Mouse (Mus musculus): ENCODE data around the gene Smim1. TPM values are rescaled to one million over a fixed set of nuclear protein-coding genes. Genes with fewer than 3 reads are reported as not detected.
A peak's percentile ranks its signal among the peaks of the same experiment; 100 is the strongest.

Gene Smim1
- 10 to 100 TPM; 28.6 to 32.6 TPM for total RNA-seq (2021)
- long read RNA-seq, experiment 1, transcript Smim1-210 (4 exons, 707 nt), result major isoform, 12 of 32 reads
- long read RNA-seq, experiment 1, partial matches to known transcripts, result 2 of 32 reads
- long read RNA-seq, experiment 1, other reads (novel, unspliced or antisense), result 15 of 32 reads
- long read RNA-seq, experiment 2, transcript Smim1-210 (4 exons, 707 nt), result major isoform, 5 of 17 reads
- long read RNA-seq, experiment 2, partial matches to known transcripts, result 1 of 17 reads
- long read RNA-seq, experiment 2, other reads (novel, unspliced or antisense), result 9 of 17 reads

DNA sequence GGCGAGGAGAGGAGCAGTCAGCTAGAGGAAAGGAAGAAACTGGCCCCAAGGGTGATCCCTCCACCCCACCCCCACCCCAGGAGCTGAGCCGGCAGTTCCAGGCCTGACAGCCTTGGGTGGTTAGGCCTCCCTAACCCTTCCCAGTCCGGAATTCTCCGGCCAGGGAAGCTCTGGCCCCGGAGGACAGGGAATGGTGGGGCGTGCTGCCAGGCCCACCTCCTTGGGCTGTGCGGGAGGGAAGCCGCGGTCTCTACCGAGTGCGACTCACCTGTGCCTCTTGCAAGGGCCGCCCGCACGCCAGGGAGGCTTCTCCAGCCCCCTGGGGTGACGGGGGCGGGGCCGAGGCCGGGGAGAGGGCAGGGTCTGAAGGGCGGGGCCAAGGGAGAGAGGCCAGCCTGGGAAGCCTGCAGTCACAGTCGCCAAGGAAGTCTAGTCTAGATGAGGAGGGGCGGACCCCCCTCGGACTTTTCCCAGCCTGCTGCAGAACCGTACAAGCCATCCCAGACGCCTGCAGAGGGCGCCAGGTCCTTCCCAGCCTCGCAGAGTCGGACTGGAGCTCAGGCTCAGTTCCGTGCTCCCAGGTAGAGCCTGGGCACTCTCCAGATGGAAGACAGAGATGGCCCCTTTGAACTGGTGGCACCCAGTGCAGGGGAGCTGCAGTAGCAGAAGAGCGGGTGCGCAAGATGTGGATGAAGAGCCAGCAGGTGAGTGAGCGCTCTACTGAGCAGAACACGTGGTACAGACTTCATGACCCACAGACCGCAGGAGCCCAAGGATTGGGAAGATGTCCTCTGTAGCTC lies at the start of gene Smim1:
Smim1 (minus strand) TSS at position 590 of the 800 bp plus-strand sequence.
- DNase-seq, result peak; percentile 82

DNA sequence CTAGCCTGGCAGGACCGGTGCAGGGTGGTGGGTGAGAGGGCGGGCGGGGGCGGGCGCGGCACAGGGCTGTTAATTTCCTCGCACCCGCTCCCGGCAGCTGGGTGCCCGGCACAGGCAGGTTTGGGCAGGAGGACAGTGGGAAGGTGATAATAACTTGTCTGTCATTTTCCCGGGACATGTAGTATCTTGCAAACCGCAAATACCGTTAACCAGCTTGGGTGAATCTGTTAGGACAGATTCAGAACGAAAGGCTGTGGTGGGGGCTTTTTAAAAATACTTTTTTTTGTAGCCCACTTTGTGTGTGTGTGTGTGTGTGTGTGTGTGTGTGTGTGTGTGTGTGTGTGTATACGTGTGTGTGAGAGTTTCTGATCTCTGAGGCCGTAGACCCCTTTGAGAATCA lies 45.9 kb upstream of the Smim1 start:
- DNase-seq, result no peak

DNA sequence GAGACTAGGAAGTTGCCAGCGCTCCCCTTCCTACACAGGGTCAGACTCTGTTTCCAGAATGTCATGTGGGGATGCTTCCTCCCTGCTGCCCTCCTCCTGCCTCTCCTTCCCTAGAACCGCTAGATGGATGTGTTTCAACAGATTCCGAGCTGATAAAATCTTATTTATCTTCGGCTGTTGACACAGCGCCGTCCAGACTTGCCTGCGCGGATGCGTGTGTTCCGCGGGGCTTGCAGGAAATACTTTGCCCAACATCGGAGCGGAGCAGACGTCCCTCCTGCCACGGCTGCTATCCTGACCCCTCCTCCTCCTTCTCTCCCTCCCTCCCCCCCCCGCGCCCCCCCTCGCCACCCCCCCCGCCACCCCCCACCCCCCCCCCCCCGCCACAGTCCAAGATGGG lies 45.5 kb upstream of the Smim1 start:
- no peak for DNase-seq

DNA sequence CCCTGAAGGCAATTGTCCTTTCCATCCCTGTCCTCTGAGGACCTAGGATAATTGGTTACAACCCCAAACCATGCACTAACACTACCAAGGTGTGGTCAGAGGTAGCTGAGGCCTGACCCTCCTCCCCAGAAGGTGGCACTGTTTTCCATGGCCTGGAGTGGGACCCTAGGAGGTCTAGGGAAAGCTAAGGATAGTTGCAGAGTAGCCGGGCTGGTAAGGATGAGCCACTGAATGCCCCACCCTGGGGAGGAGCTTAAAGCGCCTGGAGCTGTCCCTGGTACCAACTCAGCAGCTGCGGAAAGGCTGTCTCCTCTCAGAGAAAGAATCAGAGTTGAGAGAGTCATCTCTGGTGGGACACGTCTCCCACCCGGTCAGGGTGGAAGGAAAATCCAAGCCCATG lies 44.9 kb upstream of the Smim1 start:
- peak; percentile 73 for DNase-seq

DNA sequence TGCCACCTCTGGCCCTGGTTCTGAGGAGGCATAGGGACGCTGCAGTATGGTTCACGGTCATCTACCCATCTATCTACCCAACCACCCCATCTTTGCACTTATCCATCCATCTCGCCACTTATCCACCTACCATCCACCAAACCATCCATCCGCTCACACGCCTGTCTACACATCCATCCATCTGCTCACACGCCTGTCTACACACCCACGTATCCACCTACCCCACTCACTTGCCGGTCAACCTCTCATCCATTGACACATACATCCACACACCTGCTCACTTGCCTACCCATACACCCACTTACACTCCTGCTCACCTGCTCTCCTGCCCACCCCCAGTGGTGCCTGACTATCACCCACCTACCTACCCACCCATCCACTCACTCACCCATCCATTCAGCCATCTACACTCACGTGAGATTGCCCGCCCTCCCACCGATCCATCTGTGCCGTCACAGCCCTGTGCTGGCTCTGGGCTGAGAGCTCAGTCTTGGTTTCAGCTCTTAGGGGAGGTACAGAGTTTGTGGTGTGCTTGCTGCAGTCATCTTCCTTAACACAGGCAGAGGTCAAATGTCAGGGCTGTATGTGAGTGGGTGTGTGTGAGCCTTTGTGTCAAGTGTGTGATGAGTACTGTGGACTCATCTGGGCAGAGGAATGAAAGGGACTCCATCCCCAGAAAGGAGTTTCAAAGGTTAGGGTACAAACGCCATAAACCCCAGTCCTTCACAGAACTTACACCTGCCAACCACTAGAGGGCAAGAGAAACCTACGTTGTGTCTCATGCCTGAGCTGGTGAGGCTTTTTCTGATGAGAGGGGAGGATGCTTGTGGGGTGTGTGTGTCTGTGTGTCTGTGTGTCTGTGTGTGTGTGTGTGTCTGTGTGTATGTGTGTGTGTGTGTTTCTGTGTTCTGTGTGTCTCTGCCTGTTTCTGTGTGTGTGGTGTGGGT lies 39.1 kb upstream of the Smim1 start:
- peak; percentile 29 for DNase-seq

DNA sequence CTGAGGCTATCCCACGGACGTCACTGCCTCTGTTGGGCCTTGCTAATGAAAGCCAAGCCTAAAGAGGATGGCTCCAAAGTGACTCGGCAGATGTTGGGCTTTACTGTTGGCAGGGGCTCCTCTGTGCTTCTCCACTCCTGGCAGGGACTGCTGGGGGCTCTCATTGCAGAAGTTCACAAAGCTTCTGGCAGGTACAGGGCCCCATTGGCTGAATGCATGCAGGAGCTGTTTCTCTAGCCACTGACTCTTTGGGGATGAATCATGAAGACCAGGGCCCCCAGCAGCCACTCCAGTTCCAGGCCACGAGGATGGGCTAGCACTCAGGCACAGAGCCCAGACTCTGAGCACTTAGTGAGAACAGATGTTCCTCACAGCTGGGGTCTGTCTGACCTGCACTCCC lies 31.7 kb upstream of the Smim1 start:
- DNase-seq, result no peak

DNA sequence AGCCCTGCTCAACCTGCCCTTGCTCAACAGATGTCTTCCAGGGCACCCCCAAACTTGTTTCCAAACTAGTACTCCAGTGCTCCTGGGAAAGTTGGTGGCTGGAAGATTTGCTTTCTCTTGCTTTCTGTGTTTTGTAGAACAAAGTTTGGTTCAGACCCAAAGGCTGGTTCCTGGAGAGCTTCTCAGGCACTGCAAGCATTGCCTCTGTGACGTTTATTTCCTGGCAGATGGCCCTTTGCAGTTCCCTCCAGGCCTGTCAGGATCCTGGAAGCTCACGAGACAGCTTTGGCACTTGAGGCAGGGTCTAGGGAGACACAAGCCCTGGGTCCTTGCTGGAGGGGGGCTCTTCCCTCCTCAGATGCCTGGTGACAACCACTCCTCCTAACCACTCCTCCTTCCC lies 30.6 kb upstream of the Smim1 start:
- DNase-seq, result peak; percentile 55

DNA sequence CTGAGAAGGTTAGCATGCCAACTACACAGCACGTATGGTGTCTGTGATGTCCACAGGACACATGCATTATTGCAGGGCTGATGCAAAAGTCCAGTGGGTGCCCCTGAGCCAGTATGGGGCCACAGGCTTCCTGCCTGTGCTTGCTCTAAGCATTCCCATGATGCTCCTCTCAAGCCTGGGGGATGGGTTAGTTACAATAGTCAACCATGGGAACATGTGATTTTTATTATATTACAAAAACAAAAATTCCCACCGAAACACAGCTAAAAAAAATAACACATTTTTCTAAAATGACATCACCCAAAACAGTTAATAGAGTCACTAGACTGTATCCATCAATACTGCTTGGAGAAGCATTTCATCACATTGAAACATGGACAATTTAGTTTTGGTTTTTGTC lies 30.0 kb upstream of the Smim1 start:
- no peak for DNase-seq

DNA sequence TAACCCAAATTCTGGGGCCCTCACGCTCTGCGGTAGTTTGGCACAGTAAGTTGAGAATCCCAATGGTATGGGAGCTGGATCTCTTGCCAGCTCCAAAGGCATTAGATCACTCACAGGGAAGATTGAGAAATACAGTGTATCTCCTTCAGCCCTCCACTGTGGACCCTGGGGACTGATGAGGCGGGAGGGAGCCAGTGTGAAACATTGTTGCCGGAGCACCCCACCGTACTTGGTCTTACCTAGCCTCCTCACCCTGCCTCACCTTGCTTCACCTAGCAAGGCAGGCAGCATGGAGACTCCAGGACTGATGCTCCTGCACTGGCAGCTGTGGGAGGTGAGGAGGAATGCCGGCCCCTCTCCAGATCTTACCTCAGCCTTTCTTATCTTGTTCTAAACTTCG lies 29.5 kb upstream of the Smim1 start:
- DNase-seq, result peak; percentile 14

DNA sequence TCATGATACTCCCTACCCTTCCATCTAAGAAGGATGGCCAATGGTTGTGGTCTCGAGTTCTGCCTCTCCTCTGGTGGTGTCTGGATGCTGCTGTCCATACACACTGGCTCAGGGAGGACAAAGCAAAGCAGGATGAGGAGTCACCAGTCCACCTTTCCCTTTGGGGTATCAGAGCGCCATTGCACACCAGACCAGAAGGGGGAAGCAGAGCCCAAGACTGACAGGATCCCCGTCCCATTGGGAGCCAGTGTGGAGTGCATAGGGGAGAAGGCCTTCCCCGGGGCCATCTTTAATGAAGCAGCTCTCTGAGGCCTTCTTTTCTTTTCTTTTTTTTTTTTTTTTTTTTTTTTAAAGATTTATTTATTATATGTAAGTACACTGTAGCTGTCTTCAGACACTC lies 27.0 kb upstream of the Smim1 start:
- no peak for DNase-seq

DNA sequence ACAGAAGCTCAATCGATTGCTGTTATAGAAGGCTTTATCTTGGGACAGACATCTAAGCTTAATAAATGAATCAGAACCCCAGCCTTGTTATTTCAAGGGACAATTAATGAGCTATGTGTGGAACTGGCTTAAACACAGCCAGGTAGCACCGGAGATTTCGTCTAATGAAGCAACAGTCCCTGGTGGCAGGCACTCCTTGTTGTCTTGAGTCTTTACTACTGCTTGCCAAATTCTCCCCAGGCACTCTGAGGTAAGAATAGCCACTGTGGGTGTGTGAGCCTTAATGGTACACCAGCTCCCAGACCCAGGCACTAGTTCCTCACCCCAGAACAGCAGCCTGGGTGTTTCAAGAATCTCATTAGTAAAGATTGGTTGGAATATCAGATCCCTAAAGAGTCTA lies 25.4 kb upstream of the Smim1 start:
- no peak for DNase-seq

DNA sequence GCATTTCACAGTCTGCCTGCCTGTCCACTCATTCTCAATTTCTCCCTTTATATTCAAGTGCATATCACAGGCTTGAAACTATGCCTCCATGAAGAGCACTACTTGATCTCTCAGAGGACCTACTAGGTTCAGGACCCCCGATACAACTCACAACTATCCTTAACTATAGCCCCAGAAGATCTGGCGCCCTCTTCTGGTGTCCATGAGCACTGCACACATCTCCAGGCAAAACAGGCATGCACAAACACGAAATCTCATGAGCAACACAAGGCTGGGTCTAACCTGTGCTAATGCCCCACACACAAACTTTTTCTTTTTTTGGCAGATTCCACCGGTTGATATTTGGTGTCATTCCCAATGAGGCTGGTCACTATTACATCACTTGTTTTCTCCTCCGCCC lies 19.8 kb upstream of the Smim1 start:
- no peak for DNase-seq

DNA sequence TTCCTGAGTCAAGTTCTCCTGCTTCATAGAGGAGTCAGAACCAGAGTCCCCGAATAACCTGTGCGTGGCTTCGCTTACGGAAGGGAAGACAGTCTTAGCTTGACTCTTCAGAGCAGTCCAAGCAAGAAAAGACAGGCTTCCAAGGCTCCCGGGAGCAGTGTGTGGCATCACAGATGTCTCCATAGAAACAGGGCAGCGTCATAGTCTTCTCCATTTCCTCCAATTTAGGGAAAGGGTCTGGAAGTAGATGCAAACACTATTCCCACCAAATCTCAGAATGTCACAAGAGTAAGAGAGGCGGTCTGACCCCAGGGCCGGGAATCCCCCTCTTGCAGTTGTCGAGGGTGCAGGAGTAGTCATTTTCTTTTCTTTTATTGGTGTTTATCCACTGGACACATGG lies 16.5 kb upstream of the Smim1 start, which contains the start of gene Ccdc27:
Ccdc27 (minus strand) TSS at position 101 of the 400 bp plus-strand sequence.
- DNase-seq, result no peak

DNA sequence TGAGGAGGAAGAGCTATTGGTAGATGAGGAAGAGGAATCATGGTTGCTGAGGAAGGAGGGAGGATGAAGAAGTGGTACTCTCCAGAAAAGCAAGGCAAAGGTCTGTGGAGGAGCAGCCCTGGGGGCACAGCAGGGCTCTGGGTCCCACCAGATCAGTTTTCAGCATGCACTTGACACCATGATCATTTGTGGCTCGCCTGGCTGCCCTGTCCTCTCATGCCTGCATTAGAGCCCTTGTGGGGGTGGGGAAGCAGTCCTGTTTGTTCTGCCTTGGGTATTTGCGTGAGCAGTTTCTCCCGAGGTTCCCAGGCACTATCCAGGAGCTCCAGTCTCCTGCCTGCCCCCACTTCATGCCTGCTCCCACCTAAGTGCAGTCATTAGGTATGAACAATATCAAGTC lies 11.1 kb upstream of the Smim1 start:
- DNase-seq, result no peak

DNA sequence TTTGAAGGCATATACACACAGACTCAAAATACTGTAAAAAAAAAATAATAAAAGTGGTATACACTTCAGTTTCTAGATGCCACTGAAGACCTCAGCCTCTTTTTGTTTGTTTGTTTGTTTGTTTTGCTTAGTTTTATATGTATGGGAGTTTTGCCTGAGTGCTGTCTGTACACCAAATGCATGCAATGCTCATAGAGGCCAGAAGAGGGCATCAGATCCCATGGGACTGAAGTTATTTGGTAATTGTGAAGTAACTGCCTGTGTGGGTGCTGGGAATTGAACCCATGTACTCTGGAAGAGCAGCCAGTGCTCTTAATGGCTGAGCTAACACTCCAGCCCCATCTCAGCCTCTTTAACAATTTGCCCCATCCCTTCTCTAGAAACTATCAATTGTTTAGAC lies 2.6 kb upstream of the Smim1 start:
- no peak for DNase-seq

DNA sequence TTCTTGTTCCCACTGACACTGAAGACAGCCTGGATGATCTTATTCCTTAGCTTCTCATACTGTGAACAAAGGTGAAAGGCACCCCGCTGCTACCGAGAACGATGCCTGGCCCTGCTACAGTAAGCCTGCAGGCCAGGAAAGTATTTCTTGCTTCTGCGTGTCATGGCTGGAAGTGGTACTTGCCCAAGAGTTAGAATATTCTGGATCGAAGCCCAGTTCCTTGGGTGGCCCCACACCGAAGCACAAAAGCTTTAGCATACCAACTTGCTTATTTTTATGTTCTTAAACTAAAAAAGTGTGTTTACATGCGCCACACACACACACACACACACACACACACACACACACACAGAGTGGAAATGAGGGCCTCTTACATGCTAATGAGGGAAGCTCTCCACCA lies 2.0 kb upstream of the Smim1 start:
- DNase-seq, result no peak

DNA sequence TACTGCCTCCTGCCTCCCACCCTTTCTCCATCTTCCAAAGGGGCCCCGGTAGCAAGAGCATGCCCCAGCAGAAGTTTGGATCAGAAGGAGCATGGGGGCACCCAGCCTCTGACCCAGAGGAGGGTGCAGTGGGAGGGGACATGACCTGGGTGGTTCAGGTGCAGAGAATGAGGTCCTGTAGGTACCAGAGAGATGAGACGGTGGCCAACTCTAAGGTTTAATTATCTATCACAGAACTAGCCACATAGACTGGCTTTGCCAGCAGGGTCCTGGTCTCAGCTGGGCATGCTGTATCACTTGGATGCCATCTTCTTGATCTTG lies 371 bp upstream of the Smim1 start:
- DNase-seq, result no peak

DNA sequence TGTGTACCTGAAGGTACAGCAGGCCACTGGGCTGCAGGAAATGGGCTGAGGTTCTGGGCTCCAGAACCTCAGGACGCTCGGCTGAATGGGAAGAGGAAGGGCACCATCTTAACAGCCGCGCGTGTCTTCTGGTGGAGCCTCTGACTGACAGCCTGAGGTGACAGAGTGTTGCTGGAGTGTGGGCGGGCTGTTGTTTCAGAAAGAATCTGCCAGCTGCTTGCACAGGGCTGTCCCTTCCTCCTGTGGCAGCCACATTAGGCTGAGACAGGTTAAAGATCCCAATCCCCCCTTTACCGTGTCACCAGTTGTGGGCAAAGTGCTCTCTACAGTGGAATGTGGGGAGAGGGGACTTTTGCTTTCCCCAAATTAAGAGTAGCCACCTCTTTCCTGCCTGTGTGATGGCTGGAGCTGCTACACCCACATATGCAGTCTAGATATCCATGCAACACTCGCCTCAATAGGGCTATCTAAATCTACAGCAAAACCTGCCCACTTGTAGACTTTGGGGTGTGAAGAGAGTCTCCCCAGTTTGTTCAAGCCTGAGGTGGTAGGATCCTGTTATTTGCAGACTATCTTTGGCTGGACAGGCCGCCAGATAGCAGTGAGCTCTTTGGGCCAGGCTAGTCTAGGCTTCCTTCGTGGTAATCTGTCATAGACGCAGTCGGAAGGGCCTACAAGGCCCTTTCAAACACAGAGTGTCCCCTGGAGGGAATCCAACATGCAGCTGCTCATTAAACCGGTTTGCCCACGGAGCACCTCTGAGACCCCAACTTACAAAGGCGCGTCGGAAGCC lies 1.1 kb downstream of the Smim1 start:
- peak; percentile 42 for DNase-seq

DNA sequence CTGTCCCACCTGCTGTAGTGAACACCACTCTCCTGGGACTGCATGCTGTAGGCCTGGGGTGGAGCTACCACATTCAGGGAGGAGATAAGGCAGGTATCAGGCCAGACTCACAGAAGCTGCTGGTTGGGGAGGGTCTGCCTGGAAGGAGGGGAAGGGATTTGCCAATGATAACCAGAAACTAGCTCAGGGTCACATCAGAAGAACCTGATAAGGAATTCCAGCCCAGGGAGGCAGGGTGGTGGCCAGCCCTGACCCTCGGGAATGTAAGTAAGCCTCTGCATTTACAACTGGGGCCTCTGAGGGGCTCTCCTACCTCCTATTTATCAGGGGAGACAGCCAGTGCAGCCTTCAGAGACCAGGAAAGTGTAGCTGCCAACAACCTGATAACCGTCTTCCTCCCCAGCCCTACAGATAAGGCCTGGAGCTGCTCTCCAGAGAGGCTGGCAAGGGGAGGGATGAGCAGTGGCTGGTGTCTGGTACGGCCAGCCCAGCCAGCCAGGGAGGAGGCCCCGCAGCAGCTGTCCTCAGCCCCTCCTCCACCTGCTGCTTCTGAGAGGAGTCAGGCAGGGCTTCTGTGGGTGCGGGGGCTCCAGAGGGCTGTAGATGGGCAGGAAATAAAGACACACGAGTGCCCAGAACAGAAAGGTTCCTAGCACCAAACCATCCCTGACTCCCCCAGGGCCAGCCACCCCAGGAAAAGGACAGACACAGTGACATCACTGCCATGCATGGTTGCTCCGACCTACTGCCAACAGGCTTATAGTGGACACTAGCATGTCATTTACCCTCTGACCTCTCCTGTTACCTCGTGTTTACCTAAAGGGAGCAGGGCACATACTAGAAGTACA lies 2.1 kb downstream of the Smim1 start:
- DNase-seq, result peak; percentile 41

DNA sequence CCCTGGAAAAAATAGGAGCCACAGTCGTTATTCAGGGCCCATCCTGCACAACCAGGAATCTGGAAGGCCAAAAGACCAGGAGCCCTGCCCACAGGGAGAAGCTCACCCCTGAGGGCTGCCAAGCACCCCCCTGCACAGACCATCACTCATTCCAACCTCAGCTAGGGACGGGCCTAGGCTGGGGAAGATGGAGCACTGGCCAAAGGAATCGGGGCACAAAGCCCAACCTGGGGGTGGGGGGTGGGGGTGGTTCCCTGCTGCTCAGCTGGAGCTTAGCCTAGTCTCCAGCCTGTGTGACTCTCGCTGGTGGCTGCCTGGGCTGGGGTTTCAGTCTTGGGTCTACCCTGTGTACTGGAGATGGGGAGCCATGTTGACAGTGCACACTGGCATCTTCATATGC lies 3.2 kb downstream of the Smim1 start:
- no peak for DNase-seq

DNA sequence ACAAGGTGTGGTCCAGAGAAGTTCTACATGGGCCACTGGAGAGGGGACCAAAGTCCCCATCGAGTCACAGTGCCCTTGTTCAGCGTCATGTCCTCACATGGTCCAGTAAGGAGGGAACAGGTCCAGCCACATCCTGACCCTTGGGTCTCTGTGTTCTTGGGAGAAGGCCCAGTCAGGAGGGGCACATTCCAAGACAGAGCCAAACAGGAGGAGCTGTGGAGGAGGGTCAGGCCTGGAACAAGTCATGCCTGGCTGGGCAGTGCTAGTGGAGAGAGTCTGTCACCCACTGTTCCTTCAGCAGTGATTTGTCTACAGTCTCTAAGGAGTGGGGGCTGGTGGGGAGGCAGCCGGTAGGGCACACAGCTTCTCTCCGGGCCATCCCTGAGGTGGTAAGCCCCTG lies 3.6 kb downstream of the Smim1 start:
- peak; percentile 44 for DNase-seq
